Mouse (Mus musculus): ENCODE measurements at regions not wholly inside any gene's neighbourhood (a gene's known extent, or its start where the extent isn't known, plus 50 kb on each side); places are given as distances from the start of the nearest gene placed in this dataset.
"Not testable (repeated sequence)": the region's sequence is repeated elsewhere in the genome, so short reads cannot be mapped to it uniquely, and the experiment has no call there.

DNA sequence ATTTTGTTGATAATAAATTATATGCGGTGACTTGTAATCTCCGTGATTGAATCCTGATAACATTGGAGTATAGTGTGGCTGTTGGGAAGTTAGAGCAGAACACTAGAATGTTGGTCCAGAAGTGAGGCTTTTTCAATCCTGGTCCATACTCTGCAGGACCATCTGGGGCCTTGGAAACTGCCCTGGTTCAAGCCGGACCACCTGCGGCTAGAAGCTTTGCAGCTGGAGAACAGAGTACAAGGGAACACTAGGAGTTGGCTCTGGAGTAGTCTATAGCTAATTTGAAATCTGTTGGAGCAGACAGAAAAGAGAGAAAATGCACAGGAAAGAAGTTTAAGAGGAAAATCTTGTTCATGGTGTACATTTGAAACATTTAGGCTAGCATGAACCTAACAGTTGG is 79.0 kb downstream of the Casp12 start:
- peak in 1 of 2 experiments; percentile 46 for DNase-seq (ENCODE audit: low spot score in 2 of 2)

DNA sequence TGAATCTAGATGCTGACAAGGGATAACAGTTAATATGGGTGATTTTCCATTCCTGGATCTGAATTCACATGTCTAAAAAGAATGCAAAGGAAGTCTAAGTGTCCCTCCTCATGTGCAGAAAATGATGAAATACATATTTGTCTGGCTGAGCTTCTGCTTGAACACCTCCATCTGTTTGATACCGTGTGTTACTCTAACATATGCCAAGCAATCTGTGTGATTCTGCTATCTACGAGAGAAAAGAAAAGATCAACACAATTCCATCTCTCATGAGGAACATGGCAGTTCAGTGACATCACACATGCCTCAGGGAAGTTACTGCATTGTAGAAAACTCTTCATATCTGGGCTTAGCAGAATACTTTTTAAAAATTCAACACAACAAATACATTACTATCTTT is 103.0 kb downstream of the Casp12 start:
- DNase-seq (ENCODE audit: low spot score in 2 of 2): no peak

DNA sequence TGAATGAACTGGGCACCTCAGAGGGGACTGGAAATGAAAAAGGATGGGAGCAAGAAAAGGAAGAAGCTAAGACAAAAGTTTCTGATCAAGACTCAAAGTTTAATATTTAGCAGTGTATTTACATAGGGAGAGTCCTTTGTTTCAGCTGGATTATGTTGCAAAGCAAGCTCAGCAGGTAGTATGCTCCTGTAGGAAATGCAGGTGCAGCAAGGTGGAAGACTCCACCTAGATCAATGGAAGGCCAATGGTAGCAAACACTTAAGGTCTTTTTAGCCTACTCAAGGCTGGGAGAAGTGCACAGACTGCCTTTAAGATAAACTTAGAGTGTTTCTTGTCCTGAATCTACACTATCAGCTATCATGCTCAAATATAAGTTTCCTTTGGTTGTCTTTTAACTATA is 111.4 kb downstream of the Casp12 start:
- no peak for DNase-seq (ENCODE audit: low spot score in 2 of 2)

DNA sequence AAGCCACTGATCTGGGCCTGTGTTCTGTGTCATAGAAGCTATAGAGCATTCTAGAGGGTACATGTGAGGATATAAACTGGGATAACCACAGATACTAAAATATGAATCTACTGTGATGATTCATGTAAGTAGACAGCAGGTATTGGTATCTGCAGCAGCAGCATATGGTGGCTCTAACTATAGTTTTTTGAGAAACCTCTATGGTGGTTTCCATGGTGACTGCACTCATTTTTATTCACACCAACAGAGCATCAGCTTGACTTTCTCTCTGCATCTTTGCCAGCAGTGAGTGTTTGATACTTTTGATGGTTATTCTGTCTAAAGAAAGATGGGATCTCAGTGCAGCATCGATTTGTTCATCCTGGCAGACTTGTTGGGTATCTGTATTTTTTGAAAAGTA is 126.8 kb downstream of the Casp12 start:
- no peak for DNase-seq (ENCODE audit: low spot score in 2 of 2)

DNA sequence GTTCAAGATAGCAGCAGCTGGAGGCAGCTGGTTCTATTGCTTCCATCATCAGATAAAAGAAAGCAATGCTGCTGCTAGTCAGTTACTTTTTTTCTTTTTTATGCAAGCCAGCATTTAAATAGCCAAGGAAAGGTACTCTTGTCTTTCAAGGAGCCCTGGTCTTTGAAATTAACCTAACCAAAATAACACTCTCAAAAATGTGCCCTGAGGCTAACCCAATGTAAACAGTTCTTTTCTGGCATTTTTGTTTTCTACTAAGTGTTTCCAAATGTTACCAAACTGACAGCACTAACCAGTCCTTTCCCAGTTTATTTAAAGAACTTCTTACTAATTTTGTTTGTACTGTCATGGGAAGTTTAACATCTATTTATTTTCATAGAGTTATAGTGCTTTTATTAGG is 129.0 kb downstream of the Casp12 start:
- no peak for DNase-seq (ENCODE audit: low spot score in 2 of 2)

DNA sequence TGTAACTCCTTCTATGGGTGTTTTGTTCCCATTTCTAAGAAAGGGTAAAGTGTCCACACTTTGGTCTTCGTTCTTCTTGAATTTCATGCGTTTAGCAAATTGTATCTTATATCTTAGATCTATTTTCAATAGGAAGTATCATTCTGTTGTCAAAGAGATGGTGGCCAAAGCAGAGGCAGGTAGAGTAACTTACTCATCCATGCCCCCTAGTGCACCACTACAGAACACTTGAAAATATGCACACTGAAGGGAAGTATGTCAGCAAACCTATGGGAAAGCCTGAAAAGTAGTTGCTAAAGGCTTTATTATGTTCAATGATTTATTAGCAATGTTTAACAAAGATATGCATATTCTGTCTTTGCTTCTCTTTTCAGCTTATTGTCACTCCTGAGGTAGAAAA is 140.0 kb downstream of the Casp12 start:
- no peak for DNase-seq (ENCODE audit: low spot score in 2 of 2)

DNA sequence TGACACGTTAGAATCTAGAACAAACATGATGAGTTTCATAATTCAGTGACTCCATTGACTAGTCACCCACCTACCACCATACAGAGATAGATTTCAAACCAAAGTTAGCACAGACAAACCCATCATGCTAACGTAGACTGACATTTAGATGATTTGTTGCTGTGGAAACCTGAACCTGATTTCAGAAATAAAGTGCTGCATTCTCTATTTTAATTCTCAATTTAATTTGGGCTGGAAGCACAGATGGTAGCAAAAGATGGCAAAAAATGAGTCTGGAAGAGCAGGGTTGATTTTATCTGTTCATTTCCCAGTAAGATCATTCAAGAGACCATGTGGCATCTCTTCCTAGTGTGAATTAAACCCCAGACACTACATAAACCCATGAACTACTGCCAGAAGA is 151.6 kb downstream of the Casp12 start:
- DNase-seq (ENCODE audit: low spot score in 2 of 2): no peak

DNA sequence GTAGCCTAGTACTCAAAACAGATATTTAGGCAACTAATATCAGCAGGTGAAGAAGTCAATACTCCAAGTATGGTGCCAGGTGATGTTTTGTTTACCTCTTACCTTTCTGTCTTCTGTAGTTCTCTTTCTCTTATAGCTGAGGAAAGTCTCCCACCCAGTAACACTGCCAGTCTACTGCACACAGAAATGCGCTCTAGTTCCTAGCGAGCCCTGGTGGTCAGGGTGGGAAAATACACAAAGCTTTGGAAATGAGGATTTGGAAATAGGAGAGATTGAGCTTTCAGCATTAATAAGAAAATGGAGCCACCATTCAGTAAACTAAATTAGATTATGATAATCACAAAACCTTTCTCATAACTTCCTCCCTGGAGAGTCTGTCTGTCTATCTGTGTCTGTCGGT is 153.1 kb downstream of the Casp12 start:
- DNase-seq (ENCODE audit: low spot score in 2 of 2): peak in 1 of 2 experiments; percentile 3

DNA sequence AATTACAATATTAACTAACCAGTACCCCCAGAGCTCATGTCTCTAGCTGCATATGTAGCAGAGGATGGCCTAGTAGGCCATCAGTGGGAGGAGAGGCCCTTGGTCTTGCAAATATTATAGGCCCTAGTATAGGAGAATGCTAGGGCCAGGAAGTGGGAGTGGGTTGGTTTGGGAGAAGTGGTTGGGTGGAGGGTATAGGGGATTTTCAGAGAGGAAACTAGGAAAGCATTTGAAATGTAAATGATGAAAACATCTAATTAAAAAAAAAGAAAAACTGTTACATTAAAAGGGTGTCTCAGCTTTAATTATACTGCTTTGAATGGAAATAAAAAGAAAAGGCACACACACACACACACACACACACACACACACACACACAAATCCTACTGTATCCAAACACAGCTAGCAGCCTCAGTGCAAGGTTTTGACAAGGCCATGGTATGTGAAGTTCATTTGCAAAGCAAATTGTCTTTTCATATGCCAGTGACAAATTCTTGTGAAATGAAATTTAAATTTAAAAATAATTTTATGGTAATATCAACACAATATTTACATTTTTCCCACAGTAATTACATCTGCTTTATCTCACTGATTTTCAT is 180.6 kb downstream of the Casp12 start:
- DNase-seq (ENCODE audit: low spot score in 2 of 2): no peak

DNA sequence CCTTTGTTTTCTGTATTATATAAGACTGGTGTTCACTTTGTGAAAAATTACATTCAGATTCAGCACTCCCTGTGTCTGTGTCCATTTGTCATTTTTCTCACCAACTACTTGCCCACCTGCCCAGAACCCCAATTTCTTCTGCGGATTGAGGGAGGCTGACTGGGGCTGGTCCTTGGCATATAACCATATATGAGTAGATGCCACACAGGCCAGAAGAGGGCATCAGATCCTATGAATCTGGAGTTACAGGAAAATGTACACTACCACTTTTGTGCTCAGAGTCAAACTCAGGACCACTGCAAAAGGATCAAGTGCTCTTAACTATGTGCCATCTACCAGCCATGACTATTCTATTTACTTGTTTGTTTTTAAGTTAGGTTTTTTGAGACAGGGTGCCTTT is 197.4 kb downstream of the Casp12 start:
- no peak for DNase-seq (ENCODE audit: low spot score in 2 of 2)

DNA sequence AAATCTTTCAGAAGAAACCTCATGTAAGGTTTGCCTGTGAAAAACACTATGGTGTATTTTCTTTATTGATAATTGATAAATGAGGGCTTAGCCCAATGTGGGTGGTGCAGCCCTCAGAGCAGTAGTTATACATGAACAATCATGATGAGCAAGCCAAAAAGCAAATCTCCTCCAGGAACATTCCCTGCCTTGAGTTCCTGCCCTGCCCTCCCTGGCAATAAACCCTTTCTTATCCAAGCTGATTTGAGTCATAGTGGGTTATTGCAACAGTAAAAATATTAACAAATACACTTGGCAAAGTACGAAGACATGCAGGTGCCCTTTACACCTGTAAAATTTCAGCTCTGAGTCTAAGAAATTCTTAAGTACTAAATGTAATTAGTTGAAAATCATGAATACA is 229.8 kb downstream of the Casp12 start:
- no peak for DNase-seq (ENCODE audit: low spot score in 2 of 2)

DNA sequence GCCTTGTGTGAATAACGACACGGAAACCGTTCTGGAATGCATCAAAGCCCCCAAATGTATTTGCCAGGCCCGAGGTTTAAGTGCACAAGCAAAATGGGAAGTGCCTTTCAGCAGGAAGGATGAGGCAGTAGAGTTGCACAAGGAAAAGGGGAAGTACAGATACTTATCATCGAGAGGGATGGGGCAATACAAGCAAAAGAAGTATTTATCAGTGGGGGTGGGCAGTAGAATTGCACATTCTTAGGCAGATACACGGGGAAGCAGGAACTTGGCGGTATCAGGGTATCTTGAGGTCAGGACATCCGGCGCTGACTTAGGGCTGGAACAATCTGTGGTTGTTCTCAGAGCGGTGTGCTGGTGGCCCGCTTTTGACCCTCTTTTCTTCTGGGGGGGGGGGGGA is 232.9 kb downstream of the Casp12 start:
- DNase-seq (ENCODE audit: low spot score in 2 of 2): not testable (repeated sequence)

DNA sequence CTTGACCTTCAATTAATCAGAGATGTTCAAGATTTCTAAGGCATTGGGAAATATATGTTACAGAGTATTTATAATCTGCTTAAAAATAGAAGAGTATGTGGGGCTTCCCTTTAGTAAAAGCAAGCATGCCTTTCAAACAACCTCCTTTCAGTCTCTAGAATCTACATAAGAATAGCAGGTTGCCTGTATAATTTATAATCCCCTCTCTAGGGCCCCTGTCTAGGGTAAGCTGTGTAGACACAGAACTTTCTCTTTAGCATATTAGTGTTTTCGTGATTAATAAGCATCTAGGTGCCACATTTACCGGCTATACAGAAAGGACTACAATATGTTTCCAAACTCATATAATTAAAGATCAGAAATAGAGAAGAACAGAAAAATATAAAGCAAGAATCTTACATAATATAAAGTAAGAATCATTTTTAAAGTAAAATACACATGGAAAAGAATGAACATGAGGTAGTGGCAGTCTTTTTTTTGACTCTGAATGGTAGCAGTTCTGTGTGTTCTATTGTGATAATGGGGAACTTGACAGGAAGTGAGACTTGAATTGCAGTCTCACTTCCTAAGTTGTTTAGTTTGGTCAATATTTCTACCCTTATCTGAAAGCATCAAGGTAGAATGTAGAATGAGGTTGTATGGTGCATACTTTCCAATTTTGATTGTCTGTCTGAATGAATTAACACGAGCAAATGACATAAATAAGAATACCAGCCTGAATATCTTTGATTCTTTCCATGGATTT is 250.8 kb downstream of the Casp12 start:
- no peak for DNase-seq (ENCODE audit: low spot score in 2 of 2)

DNA sequence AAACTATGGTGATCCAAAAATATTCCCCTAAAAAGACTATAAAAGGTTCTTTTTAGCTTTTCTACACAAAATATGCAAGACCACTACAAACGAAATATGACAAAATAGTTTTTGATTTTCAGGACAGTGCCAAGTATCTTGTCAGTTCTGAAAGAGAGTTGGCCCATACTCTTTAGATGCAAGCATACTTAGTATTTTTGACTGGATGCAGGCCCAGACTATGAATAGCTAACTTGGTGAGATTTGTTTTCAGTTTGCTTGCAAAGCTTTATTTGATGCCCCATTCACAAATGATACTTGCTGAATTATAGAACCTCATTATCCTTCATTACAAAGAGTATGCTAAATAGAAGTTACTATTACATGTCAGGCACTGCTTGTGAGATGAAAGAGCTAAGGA is 258.8 kb downstream of the Casp12 start:
- DNase-seq (ENCODE audit: low spot score in 2 of 2): no peak

DNA sequence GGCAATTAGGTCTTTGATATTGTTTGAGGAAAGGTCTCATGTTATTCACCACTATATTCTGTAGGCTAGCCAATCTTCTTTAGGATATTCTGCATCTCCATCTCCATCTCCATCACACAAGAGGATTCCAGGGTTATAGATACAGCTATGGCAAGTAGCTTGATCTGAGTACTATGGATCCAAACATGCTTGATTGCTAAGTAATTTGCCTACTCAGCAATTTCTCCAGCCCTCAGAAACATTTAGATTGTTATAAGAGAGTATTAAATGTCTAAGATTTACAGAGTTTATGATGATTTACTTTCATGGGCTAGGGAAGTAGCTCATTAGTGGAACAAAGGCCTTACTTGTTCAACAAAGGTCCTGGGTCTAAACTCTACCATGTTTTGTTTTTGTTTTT is 259.8 kb downstream of the Casp12 start:
- DNase-seq (ENCODE audit: low spot score in 2 of 2): no peak

DNA sequence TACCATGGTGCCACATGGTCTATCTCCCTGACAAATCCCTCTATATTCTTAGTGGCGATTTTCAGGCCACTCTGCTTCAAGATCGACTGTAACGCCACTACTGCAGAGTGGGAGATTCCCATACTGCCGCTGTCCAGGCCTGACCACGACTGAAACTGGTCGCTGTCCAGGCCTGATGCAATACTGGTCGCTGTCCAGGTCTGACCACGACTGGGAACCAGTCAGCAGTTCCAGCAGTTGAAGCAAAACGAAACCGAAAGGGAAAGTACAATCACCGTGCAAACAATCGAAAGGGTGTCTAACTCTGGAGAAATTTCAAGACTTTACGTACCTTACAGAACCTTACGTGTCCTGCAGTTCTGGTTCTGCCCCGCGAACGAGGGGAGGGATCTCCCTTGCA is 271.5 kb downstream of the Casp12 start:
- DNase-seq (ENCODE audit: low spot score in 2 of 2): no peak

DNA sequence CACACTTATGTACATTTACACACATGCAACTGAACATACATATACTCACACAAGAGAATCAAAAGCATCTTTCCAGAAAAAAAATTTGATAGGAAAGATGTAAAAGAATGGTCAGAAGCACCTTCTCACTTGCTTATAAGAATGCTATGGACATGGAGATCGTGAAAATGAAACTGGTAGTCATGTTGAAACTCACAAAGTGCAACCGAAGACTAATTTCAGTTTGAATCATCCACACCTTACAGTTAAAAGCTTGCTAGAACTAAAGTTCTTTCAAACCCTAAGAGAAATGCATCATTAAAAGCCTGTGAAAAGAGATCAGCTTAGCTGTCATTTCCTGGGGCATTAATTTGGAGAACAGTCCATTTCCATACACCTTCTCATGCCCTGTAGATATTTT is 278.2 kb downstream of the Casp12 start:
- no peak for DNase-seq (ENCODE audit: low spot score in 2 of 2)

DNA sequence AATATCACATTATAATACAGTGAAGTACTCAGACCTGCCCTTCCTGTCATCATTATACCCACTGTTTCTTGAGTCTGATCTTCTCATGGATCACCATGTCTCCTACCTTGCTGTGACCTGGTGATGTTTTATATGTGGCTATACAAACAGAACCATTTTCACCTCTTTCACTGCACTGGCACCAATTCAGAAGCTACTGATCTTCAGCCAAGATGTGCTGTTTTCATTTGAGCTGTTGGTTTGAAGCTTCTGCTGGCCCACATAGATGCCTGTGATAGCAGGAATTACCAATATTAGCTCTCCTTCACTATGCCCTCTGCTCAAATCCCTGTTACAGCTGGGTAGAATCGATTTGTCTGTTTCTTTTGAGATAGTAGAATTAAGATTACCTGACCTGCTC is 282.3 kb downstream of the Casp12 start:
- no peak for DNase-seq (ENCODE audit: low spot score in 2 of 2)

DNA sequence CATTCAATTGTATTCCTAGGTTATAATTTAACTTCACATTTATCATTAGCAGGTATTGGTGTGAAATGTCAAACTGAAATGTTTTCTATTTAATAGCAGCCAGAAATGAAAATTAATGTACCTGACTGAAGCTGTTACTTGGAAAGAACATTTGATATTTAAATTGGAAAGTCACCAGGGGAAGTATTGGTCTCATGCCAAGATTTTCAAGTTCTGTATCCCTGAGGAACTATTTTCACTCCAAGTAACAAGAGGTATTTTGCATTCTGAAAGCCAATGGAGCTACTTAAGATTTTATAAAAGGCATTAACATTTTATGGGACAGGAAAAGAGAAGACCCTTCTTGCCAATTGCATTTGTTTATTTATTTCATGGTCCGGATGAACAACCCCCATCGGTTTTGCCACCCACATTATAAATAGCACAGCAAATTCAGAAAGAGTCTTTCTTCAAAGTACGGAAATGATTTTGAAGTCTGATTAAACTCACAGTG is 289.3 kb downstream of the Casp12 start:
- DNase-seq (ENCODE audit: low spot score in 2 of 2): no peak

DNA sequence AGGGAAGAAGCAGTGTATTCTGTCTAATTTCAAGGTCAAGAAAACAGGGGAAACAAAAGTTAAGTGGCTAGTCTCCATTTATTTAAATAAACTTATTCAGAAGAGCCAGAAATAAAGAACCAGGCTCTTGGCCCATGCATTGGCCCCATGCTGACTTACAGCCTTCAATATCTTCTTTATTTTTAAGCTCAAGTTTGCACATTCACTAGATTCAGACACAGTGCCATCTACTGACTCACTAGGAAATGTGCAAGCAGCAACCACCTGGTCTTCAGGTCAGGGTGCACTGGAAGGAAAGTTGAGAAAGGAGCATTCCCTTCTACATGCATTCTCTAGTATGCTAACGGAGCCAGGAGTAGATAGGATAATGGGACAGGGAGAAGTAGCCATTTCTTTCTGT is 289.7 kb downstream of the Casp12 start:
- DNase-seq (ENCODE audit: low spot score in 2 of 2): peak in 1 of 2 experiments; percentile 6

DNA sequence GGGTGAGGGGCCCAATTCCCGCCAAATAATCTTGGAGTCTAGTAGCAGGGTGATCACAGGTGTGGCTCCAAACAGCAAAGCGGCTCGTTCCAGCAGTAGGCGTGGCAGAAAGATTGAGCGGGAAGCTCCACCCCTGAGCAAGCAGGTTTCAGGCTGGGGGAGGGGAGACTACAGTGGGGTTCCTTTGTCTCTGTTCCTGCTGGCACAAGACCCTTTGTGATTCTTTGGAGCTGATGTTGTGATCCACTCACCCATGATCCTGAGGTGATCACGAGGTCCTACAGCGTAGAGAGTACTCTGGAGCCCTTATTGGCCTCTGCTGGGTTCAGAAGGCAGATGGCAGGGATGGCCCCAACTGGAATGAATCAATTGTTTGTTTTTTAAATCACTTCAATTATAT is 318.7 kb downstream of the Casp12 start:
- no peak for DNase-seq (ENCODE audit: low spot score in 2 of 2)

DNA sequence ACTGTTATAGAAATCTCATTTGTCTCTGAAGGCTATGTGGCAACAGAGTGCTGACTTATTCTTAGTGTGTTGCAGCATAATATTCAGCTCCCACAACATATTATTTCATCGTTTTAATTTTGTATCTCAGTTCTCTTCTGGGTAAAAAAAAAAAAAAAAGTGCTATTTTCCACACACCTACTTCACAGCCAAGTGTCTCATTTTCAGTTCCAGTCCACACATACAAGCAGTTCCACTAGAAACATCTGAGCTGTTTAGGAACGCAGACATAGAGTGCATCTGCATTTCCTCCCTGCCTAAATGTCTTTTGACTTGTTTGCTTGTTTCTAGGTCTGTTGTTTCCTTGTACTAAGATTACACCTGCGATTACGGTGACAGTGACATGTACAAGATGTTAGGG is 328.3 kb downstream of the Casp12 start:
- no peak for DNase-seq (ENCODE audit: low spot score in 2 of 2)

DNA sequence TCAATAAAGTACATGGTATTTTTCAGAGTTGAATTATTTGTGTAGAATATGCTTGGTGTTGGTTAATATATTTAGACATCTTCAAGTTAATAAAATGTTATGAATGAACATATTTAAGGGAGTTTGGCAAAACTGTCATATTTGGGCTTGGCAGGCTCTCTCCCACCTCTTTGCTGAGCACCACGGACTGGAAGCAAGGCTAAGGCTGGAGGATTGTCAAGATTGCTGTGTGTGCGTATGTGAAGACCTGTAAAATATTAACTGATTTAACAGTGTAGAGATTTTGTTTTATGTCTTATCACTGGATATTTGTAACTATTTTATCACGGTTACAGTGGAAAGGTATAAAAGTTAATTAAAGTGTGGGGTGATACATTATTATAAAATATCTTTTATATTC is 363.3 kb downstream of the Casp12 start:
- DNase-seq (ENCODE audit: low spot score in 2 of 2): no peak

DNA sequence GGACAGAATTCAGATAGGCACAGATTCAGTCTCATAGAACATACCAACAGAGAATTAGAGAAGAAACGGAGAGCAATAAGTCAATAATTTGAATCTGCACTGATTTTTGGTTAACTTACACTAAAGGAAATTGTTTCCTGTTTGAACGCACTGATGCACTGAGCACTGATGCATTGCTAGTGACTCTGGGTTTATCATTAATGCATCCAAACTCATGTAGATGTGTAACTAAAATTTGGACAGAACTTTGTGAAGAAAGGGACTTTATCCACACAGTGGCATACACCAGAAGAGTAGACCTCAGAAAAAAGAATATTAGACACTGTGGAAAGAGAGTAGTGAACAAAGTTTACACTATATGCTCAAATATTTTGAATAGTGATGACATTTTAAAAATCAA is 364.2 kb downstream of the Casp12 start:
- no peak for DNase-seq (ENCODE audit: low spot score in 2 of 2)
